Mouse (Mus musculus) ES-E14 (cell line): Measurements from ENCODE around the gene Itpr1. TPM values are rescaled to one million over a fixed set of nuclear protein-coding genes. Genes with fewer than 3 reads are reported as not detected.

Experiments used
- DNase-seq: peaks from one replicate; pipeline ENCODE4 v3.0.0-alpha.2; 2013; ENCODE audit warnings: low read depth, low spot score
- H3K27ac ChIP-seq: 2 replicates; pipeline ENCODE4 v1.5.1; 2012; ENCODE audit warnings: low read depth, mild to moderate bottlenecking, low read length, moderate library complexity, mixed read lengths; ENCODE audit not compliant: poor library complexity, insufficient read depth, severe bottlenecking
- H3K36me3 ChIP-seq: 2 replicates; pipeline ENCODE4 v1.6.1; 2012; ENCODE audit warnings: mild to moderate bottlenecking, low read length, moderate library complexity, mixed read lengths; ENCODE audit not compliant: control insufficient read depth, poor library complexity, insufficient read depth, severe bottlenecking
- H3K4me1 ChIP-seq, 2 experiments: fragments of 150-350 bp in 1 of 2; sonication (generic) in 1 of 2; 2 replicates each; pipeline ENCODE4 v1.6.1; 2012; ENCODE audit warnings: low read length in 2 of 2, mild to moderate bottlenecking in 1 of 2, mixed read lengths in 1 of 2; ENCODE audit not compliant: control insufficient read depth in 2 of 2, insufficient read depth in 2 of 2, poor library complexity in 1 of 2
- H3K4me3 ChIP-seq, 2 experiments: fragments of 150-350 bp in 1 of 2; sonication (generic) in 1 of 2; 2 replicates each; pipeline ENCODE4 v1.5.1; 2012; ENCODE audit warnings: low read length in 2 of 2, low read depth in 1 of 2, mild to moderate bottlenecking in 1 of 2, mixed read lengths in 1 of 2; ENCODE audit not compliant: insufficient read depth in 1 of 2, poor library complexity in 1 of 2, severe bottlenecking in 1 of 2
- H3K9ac ChIP-seq: 2 replicates; pipeline ENCODE4 v1.6.1; 2012; ENCODE audit warnings: low read depth, mild to moderate bottlenecking, low read length, mixed read lengths; ENCODE audit not compliant: poor library complexity, insufficient read depth, severe bottlenecking
- H3K9me3 ChIP-seq: fragments of 150-350 bp; sonication (generic); 2 replicates; pipeline ENCODE4 v1.6.1; 2012; ENCODE audit warnings: low read depth, mild to moderate bottlenecking, low read length; ENCODE audit not compliant: control insufficient read depth, insufficient read depth
- CHD2 ChIP-seq: IDR thresholded peaks from 2 replicates; pipeline ENCODE4 v1.6.1; 2014; ENCODE audit warnings: mild to moderate bottlenecking, low read depth, low read length, inconsistent platforms
- HCFC1 ChIP-seq: IDR thresholded peaks from 2 replicates; pipeline ENCODE4 v1.6.1; 2012; ENCODE audit warnings: low read length, inconsistent platforms, borderline replicate concordance; ENCODE audit not compliant: insufficient read depth
- MAFK ChIP-seq: IDR thresholded peaks from 2 replicates; pipeline ENCODE4 v1.6.1; 2014; ENCODE audit warnings: mild to moderate bottlenecking, low read depth, low read length, inconsistent platforms; ENCODE audit not compliant: insufficient read depth
- ZC3H11A ChIP-seq: IDR thresholded peaks from 2 replicates; pipeline ENCODE4 v1.6.1; 2012; ENCODE audit warnings: low read depth, mild to moderate bottlenecking, inconsistent platforms, low read length, borderline replicate concordance
- ZNF384 ChIP-seq: IDR thresholded peaks from 2 replicates; pipeline ENCODE4 v1.6.1; 2012; ENCODE audit warnings: low read depth, low read length, inconsistent platforms
- in situ Hi-C, 2 experiments: fragments of 600-800 bp; cut with MboI; formaldehyde crosslinking; loops; one replicate each; pipeline ENCODE4 v1.15.1; 2025; ENCODE audit warnings: low sequenced_read_pairs in 2 of 2, inconsistent platforms in 1 of 2; ENCODE audit not compliant: unreplicated experiment in 2 of 2
- total RNA-seq: library from RNA; depleted of rRNA; stranded (reverse); fragments of 300-350 nt; gene quantifications from 2 replicates; pipeline ENCODE4 v1.2.3, GENCODE M21; 2012

Gene Itpr1
- total RNA-seq, 1 experiment = 52.8 TPM

DNA sequence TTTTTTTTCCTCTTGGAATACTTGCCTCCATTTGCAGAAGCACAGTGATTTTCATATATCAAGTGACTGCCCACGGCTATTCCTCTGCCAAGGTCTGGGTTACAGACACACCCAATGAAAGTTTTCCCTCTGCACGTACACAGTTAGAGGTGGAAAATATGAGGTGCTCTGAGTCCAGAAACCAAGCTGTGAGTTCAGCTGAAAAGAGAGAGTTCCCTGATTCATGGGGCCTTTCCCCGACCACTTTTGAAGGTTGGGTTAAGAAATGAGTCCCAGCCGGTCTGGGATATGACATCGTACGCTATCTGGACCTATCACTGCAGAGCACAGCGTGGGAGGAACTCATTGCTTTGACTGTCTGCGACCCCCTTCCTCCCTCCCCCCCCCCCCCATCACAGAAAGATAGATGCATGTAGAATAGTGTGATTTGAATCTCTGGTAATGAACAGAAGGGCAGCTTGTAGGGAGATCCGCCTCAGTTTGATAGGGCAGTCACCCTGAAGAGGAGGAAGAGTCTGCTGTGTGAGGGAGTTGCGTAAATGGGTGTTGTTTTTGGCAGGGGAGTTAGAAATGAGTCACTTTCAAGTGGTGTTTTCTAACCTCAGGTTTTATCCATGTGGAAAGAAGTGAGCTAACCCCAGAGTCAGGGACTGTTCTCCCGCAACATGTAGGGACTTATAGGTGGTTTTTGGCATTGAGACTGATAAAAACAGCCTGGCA is 235.3 kb downstream of the Itpr1 start:
- in situ Hi-C loops = loop anchor here in 1 of 2 experiments (25.0 kb wide), 1 partner anchor 264 kb away; no protein-coding TSS in a partner anchor
- DNase-seq = no peak
- no peak for TF ChIP-seq MAFK
- no peak for TF ChIP-seq CHD2

DNA sequence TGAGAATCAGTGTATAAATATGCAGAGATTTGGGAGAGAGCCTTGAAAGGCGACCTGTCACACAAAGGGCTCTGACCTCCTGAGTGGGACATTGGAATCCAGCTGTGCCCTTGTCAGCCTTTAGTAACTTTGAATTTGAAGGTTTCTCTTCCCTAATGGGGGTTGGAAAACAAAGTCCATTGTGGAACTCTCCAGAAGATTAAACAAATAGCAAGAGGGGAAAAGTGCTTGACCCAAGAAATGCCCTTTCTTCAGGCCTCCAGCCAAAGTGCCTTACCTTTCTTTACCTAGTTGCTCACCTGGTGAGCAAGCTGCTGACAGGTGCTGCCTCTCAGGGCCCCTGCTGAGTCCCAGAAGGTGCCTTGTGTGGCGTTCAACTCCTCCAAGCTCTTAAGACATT is 236.0 kb downstream of the Itpr1 start:
- Histone ChIP-seq H3K27ac (no peak overlapping the region), H3K36me3 (no peaks in the 10 kb centered on the region)

More for the DNA sequence above, 235.3 kb downstream of the Itpr1 start:
- no peaks in the 10 kb centered on the region for H3K9me3 ChIP-seq
- H3K9ac ChIP-seq = no peak overlapping the region; the same call in 1 of the 2 replicates
- H3K27ac ChIP-seq = no peak overlapping the region
- no peak overlapping the region for H3K4me3 ChIP-seq
- H3K36me3 ChIP-seq = no peaks in the 10 kb centered on the region
- peaks cover 0 to 7% of the 10 kb centered on the region in 2 experiments; a peak in 2 of 4 replicates for H3K4me1 ChIP-seq

DNA sequence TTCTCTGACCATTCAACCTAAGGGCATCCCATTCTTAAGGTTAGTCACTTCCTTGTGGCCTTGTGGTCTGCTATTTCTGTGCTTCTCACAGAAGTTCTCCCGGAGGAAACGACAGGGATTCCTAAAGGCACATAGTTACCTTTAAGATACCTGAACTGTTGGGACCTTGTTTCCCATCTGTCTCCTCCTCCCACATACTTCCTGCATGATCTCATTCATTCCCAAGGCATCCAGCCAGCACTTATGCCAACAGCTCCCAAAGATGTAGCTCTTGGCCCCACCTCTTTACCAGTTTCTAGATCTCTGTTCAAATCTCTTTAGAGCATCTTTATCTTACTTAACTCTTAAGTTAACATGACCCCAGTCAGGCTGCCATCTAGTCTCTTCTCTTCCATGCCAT is 238.6 kb downstream of the Itpr1 start:
- no peak overlapping the region for H3K4me3 ChIP-seq
- H3K9ac ChIP-seq = no peak overlapping the region
- no peaks in the 10 kb centered on the region for H3K9me3 ChIP-seq
- no peak for TF ChIP-seq ZNF384
- TF ChIP-seq HCFC1 = no peak
- peaks cover 6 to 19% of the 10 kb centered on the region in 2 experiments for H3K4me1 ChIP-seq
- H3K36me3 ChIP-seq = no peaks in the 10 kb centered on the region
- in situ Hi-C loops = no loop called here
- H3K27ac ChIP-seq = no peak overlapping the region
- no peak for DNase-seq

More for the DNA sequence above, 236.0 kb downstream of the Itpr1 start:
- DNase-seq = no peak
- TF ChIP-seq ZC3H11A (no peak), ZNF384 (no peak)
- H3K9me3 ChIP-seq = no peaks in the 10 kb centered on the region
- peaks cover 0 to 7% of the 10 kb centered on the region in 2 experiments; a peak in 2 of 4 replicates for H3K4me1 ChIP-seq
- H3K4me3 ChIP-seq = no peak overlapping the region
- in situ Hi-C loops = loop anchor here in 1 of 2 experiments (25.0 kb wide), 1 partner anchor 263 kb away; no protein-coding TSS in a partner anchor
- H3K9ac ChIP-seq = no peak overlapping the region

DNA sequence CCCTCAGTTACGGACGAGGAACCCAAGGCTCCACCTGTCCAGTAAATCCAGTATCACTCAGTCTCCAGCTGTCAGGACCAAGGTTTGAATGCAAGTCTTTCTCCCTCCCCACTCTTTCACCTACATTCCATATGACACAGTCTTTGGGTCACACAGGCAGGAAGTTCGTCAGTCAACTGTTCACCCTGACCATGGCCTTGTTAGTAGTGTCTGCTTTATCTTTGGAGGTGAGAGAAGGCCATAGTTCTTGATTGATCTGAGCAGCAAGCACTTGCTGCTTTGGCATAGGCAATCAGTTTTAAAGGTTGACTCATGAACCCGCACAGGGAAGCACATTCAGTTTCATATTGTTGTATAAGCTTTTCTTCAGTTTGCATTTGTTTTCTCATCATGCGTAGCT is 240.7 kb downstream of the Itpr1 start:
- Histone ChIP-seq H3K27ac (no peak overlapping the region), H3K4me1 (peaks cover 6 to 22% of the 10 kb centered on the region in 2 experiments), H3K9ac (no peak overlapping the region), H3K4me3 (no peak overlapping the region), H3K36me3 (no peaks in the 10 kb centered on the region), H3K9me3 (no peaks in the 10 kb centered on the region)
- in situ Hi-C loops = no loop called here
- no peak for TF ChIP-seq ZC3H11A
- TF ChIP-seq ZNF384 = no peak
- no peak for TF ChIP-seq MAFK
- no peak for TF ChIP-seq HCFC1
- TF ChIP-seq CHD2 = no peak
- no peak for DNase-seq
